Mouse (Mus musculus) hindbrain, embryonic 15.5 days (tissue): ENCODE results near the gene Snx13. TPM values are rescaled to one million over a fixed set of nuclear protein-coding genes. Genes with fewer than 3 reads are reported as not detected.

Source experiments
- ATAC-seq: fragments of 200-750 bp; cut with Nextera tagmentation; 2 replicates; pipeline ENCODE4 v1.8.0; 2017; ENCODE audit warnings: low read depth, moderate number of reproducible peaks, moderate TSS enrichment; ENCODE audit not compliant: low FRiP score
- H3K27ac ChIP-seq: fragments of 300-500 bp; sonication (generic); replicated peaks from 2 replicates; pipeline ENCODE4 v1.5.1; 2015; ENCODE audit warnings: mild to moderate bottlenecking, inconsistent platforms
- H3K27me3 ChIP-seq: fragments of 300-500 bp; sonication (generic); 2 replicates; pipeline ENCODE4 v1.6.1; 2015; ENCODE audit warnings: control low read depth, inconsistent platforms
- H3K36me3 ChIP-seq: fragments of 300-500 bp; sonication (generic); 2 replicates; pipeline ENCODE4 v1.6.1; 2015; ENCODE audit warnings: control low read depth, inconsistent platforms
- H3K4me1 ChIP-seq: fragments of 300-500 bp; sonication (generic); replicated peaks from 2 replicates; pipeline ENCODE4 v1.6.1; 2015; ENCODE audit warnings: control low read depth, inconsistent platforms
- H3K4me2 ChIP-seq: fragments of 300-500 bp; sonication (generic); 2 replicates; pipeline ENCODE4 v1.6.1; 2015; ENCODE audit warnings: moderate library complexity, mild to moderate bottlenecking, inconsistent platforms
- H3K4me3 ChIP-seq: fragments of 300-500 bp; sonication (generic); 2 replicates; pipeline ENCODE4 v1.5.1; 2015; ENCODE audit warnings: mild to moderate bottlenecking, inconsistent platforms
- H3K9ac ChIP-seq: fragments of 300-500 bp; sonication (generic); 2 replicates; pipeline ENCODE4 v1.6.1; 2015; ENCODE audit warnings: inconsistent platforms
- H3K9me3 ChIP-seq: fragments of 300-500 bp; sonication (generic); 2 replicates; pipeline ENCODE4 v1.6.1; 2016; ENCODE audit warnings: control low read depth, inconsistent platforms
- WGBS: fragments of 180-500 bp; shearing (Covaris S2); methylation state at CpG from one replicate; pipeline ENCODE4 v1.1.7; 2015; 5-methylcytosine and 5-hydroxymethylcytosine counted together
- polyA plus RNA-seq: library from polyadenylated mRNA; unstranded; fragments of >200 nt; fragmentation: Nextera tagmentation; extraction: Ambion mirVana; gene quantifications from 2 replicates; pipeline ENCODE4 v1.2.1, GENCODE M21; 2015

Gene Snx13
- polyA plus RNA-seq, 1 experiment from 2014 or later: 28.6 TPM

DNA sequence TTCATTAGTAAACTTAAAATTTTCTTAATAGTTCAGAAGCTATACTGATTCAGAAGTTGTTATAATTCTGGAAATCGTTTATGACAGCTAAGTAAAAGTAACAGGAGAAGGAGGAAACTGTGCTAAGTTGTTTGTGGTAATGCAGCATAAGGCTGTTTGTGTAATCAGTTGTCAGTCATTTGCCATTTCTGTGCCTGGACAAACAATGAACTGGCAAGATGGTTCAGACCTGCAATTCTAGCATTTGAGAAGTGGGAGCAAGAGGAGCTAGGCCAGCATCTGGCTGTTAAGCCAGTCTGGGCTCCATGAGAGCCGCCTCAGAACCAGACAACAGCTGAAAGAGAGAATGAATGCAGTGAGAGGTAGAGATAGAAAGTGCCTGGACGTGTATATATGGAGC, 3.5 kb downstream of the Snx13 start:
- H3K4me2 ChIP-seq: no peak overlapping the region
- H3K36me3 ChIP-seq: no peaks in the 10 kb centered on the region
- no peaks in the 10 kb centered on the region for H3K9me3 ChIP-seq
- H3K9ac ChIP-seq: no peak overlapping the region
- ATAC-seq: no peak
- no peaks in the 10 kb centered on the region for H3K27me3 ChIP-seq
- H3K4me3 ChIP-seq: no peak overlapping the region
- H3K27ac ChIP-seq: no peak overlapping the region
- 79% methylated on average over 3 of the region's 3 CpGs for WGBS
- H3K4me1 ChIP-seq: peaks cover 26% of the 10 kb centered on the region

DNA sequence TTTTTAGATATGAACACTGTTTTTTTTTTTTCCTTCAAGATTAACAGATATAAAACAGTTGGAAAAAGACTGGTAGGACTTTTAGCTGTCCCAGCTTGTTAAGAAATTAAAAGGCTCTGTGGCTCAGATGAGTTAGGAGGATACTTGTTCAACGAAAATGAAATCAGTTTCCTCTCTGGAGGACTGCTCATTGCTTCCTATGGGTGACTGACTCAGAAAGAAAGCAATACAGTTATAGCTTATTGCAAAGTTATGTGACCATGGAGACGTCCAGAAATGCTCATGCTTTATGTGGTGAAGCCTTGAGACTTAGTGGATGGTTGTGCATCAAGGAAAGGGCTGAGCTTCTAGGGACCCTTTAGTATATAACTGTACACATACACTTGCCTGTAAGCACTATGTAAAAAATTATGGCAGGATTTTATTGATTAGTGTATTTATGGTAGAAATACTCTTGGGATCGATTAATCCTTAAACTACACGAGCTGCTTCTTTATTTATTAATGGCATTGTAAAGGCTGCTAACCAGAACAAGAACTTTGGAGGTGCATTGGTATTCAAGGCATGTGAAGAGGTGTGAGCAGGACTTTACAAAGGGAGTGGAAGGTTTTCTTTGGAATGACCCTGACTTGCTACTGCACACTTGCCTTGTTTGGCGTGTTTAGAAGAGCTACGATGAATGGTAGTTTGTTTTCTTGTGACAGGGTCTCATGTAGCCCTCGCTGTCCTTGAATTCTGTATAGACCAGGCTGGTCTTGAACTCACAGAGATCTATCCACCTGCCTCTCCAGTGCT, 4.2 kb downstream of the Snx13 start:
- Histone ChIP-seq H3K9me3 (no peaks in the 10 kb centered on the region), H3K27ac (no peak overlapping the region), H3K9ac (no peak overlapping the region), H3K36me3 (no peaks in the 10 kb centered on the region), H3K4me3 (no peak overlapping the region), H3K4me2 (no peak overlapping the region), H3K4me1 (peaks cover 23% of the 10 kb centered on the region), H3K27me3 (no peaks in the 10 kb centered on the region)
- ATAC-seq: no peak
- 64% methylated on average over 7 of the region's 7 CpGs for WGBS

DNA sequence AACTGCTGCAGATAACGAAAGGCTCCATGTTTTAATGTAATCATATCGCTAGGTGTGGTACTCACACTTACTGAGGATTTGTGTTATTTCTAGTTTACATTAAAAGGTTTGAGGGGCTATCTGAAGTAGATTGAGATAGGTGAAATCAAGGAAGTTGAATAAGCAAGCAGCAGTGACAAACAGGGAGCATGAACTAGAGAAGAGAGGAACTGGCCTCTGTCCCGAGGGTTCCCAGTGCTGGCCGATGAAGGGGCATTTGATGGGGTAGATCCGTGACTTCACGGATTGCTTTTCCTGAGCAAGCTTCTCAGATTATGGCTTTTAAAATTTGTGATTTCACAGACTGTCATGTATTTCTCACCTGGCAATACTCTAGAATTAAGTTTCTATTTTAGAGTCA, 7.4 kb downstream of the Snx13 start:
- no peaks in the 10 kb centered on the region for H3K27me3 ChIP-seq
- peaks cover 6% of the 10 kb centered on the region for H3K4me1 ChIP-seq
- WGBS: 91% methylated on average over 6 of the region's 6 CpGs
- no peak overlapping the region for H3K27ac ChIP-seq
- no peak overlapping the region for H3K4me2 ChIP-seq
- no peak overlapping the region for H3K4me3 ChIP-seq
- ATAC-seq: no peak
- no peaks in the 10 kb centered on the region for H3K36me3 ChIP-seq
- H3K9me3 ChIP-seq: no peaks in the 10 kb centered on the region; the same call in 1 of the 2 replicates
- no peak overlapping the region for H3K9ac ChIP-seq

DNA sequence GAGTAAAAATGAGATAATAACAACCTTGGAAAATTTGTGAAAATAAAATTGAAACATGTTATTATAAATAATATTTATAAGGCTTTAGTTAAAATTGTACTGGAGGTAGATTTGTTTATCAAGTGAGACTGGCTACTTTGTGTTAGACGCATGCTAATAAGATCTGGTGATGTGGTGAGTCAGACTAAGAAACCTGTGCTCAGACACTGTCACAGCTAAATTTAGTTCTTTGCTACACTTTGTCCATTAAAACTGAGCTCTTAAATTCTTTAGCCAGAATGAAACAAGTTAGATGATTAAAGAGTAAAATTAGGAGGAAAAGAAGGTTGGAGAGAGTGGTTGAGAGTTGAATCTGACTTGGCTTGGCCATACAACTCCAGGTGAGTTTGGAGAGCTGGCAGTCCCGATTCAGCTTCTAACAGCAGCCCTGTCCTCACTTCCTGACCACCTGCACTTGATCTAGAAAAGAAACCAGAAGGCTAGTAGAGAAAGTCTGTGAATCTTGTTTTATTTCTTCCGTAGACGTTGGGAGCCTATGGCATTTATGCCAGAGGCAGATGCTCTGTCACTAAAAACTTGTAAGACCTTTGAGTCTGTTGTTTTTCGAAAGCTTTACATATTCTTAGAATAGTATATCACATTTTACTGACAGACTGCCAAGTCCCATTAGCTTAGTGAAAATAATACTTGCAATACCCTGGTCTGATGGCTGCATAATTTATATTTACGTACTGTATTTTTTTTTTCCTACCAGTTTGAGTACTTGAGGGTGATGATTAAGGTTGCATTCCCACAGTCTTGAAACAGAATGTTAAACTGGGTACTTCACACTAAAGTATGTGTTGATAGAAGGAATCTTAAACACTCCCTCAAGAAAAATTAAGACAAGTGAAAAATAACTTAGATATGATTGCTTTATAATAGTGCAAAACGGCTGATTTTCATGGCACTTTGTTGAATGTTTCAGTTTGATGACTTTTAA, 8.4 kb downstream of the Snx13 start:
- peaks cover 6% of the 10 kb centered on the region for H3K4me1 ChIP-seq
- H3K4me2 ChIP-seq: no peak overlapping the region
- WGBS: 92% methylated on average over 7 of the region's 7 CpGs
- ATAC-seq: no peak
- H3K27me3 ChIP-seq: no peaks in the 10 kb centered on the region
- no peaks in the 10 kb centered on the region; the same call in 1 of the 2 replicates for H3K9me3 ChIP-seq
- H3K36me3 ChIP-seq: no peaks in the 10 kb centered on the region
- H3K4me3 ChIP-seq: no peak overlapping the region
- H3K27ac ChIP-seq: no peak overlapping the region
- H3K9ac ChIP-seq: no peak overlapping the region

DNA sequence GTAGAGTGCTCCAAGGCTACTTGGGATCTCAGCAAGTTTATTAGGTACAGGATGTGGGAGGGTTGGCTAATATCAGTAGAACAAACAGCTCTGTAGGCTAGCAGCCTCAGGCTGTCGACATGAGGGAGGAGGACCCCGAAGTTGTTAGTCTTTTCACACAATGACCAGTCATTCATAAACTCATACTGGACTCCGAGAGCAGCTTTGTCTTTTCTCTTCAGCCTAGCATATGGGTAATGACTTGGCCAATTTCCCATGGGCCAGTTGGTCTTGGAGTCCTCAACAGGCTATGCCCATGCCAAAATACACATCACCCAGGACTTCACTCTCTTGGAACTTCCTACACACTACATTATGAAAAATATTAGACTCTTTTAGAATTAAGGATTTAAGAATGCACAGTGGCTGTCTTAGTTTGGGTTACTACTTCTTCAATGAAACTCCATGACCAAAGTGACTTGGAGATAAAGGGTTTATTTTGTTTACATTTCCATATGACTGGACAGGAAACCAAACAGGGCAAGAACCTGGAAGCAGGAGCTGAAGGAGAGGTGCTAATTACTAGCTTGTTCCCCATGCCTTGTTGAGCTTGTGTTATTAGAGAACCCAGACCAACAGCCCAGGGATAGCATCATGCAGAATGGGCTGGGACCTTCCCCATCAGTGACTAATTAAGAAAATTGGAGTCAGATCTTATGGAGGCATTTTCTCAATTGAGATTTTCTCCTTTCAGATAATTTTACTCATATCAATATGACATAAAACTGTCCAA, 16.9 kb downstream of the Snx13 start:
- Histone ChIP-seq H3K4me2 (no peak overlapping the region), H3K27me3 (no peaks in the 10 kb centered on the region), H3K27ac (no peak overlapping the region), H3K36me3 (no peaks in the 10 kb centered on the region), H3K4me1 (no peaks in the 10 kb centered on the region), H3K9me3 (no peaks in the 10 kb centered on the region), H3K9ac (no peak overlapping the region), H3K4me3 (no peak overlapping the region)
- WGBS: 61% methylated on average over 3 of the region's 3 CpGs
- ATAC-seq: no peak

DNA sequence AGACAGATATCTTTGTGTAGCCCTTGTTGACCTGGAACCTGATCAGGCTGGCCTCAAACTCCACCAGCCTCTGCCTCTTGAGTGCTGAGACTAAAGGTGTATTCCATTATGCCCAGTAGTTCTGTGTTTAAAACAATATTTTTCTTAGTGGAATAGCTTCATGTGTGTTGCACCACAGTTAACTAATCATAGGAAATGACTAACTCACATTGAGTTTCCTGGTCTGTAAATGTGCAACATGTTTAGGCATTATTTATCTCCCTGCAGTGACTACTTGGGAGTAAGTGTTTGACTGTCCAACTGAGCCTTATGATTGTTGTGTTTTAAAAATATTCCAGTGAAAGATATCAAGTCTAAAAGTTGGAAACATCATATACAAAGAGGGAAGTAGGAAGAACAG, 20.6 kb downstream of the Snx13 start:
- Histone ChIP-seq H3K36me3 (no peaks in the 10 kb centered on the region), H3K9ac (no peak overlapping the region), H3K9me3 (no peaks in the 10 kb centered on the region), H3K27me3 (no peaks in the 10 kb centered on the region), H3K27ac (no peak overlapping the region), H3K4me2 (no peak overlapping the region), H3K4me1 (no peaks in the 10 kb centered on the region), H3K4me3 (no peak overlapping the region)
- ATAC-seq: no peak

DNA sequence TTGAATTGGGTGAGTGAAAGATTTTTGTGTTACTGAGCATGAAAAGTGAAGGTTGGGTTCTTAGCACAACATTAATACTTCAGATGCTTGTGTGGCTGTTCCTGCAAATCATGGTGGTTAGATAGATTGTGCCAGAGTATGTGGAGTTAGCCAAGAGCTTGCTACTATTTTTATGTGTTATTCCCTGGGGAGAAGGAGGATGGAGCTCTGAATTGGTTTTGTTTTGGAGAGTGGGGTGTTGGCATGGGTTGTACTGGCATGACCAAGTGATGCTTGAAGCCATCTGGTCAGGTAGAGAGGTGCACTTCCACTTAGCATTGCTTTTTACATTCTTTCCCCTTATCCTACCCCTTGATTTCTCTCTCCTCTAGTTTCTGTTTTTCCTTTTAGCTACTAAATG, 24.4 kb downstream of the Snx13 start:
- ATAC-seq: no peak
- no peaks in the 10 kb centered on the region for H3K9me3 ChIP-seq
- no peaks in the 10 kb centered on the region for H3K4me1 ChIP-seq
- H3K9ac ChIP-seq: no peak overlapping the region
- H3K4me3 ChIP-seq: no peak overlapping the region
- no peaks in the 10 kb centered on the region for H3K36me3 ChIP-seq
- no peak overlapping the region for H3K27ac ChIP-seq
- no peak overlapping the region for H3K4me2 ChIP-seq
- no peaks in the 10 kb centered on the region for H3K27me3 ChIP-seq

DNA sequence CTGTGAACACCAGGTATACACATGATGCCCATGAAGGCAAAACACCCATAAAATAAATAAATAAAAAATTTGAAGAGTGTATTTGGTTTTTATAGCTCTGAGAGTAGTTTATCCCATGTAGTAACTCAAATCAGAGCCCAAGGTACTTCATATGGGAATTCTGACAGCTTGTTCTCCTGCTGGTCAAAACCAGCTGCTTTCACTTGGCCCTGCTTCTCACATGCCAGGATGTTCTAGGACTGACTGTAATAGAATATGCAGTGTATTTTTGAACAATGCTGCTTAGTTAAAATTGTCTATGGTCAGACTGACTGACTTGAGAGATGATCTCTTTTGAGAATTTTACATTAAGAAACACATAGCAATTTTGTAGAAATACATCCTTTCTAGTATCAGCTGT, 25.2 kb downstream of the Snx13 start:
- Histone ChIP-seq H3K4me2 (no peak overlapping the region), H3K27me3 (no peaks in the 10 kb centered on the region), H3K4me1 (no peaks in the 10 kb centered on the region), H3K9ac (no peak overlapping the region), H3K9me3 (no peaks in the 10 kb centered on the region), H3K4me3 (no peak overlapping the region), H3K27ac (no peak overlapping the region), H3K36me3 (no peaks in the 10 kb centered on the region)
- no peak for ATAC-seq

DNA sequence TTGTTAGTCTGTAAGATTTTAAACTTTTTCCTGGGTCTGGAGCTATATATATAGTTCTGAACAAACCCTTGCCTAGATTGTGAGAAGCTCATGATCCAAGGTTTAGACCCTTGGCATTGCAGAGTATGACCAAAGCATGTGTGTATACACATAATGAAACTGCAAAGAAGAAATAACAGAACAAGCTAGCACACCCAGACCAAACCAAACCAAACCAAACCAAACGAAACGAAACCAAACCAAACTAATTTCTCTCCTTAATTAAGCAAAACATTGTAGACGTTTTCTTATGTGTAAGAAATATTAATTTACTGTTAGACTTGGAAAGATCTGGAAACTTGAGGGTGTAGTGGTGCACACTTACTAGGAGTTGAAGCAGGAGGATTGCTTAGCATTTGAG, 29.0 kb downstream of the Snx13 start:
- H3K27ac ChIP-seq: no peak overlapping the region

DNA sequence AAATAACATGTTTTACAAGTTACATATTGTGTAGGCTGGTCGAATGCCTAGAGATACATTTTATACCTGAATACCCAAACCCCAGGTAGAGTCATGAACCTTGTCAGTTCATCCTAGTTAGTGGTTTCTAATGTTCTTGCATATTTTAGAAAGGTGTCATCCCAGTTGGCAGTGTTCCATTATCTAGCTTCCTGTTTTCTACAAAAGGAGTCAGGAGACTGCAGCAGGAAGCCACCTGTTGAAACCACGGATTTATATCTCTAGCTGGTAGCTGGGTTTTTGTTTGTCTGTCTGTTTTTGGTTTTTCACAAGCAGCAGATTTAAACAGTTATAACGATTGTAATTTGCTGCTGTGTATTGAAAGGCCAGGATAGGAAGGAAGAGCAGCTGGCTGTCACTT, 76.6 kb downstream of the Snx13 start:
- 82% methylated on average over 3 of the region's 3 CpGs for WGBS
- H3K9me3 ChIP-seq: no peaks in the 10 kb centered on the region
- no peak overlapping the region for H3K27ac ChIP-seq
- no peak for ATAC-seq
- no peaks in the 10 kb centered on the region for H3K27me3 ChIP-seq
- H3K4me2 ChIP-seq: no peak overlapping the region
- no peak overlapping the region for H3K9ac ChIP-seq
- H3K4me3 ChIP-seq: no peak overlapping the region
- no peaks in the 10 kb centered on the region for H3K4me1 ChIP-seq
- H3K36me3 ChIP-seq: peaks cover 9% of the 10 kb centered on the region

More for the DNA sequence above, 29.0 kb downstream of the Snx13 start:
- no peak for ATAC-seq
- Histone ChIP-seq H3K4me3 (no peak overlapping the region), H3K9me3 (no peaks in the 10 kb centered on the region), H3K4me1 (no peaks in the 10 kb centered on the region), H3K36me3 (no peaks in the 10 kb centered on the region), H3K9ac (no peak overlapping the region), H3K4me2 (no peak overlapping the region), H3K27me3 (no peaks in the 10 kb centered on the region)
- WGBS: 86% methylated on average over 3 of the region's 3 CpGs

DNA sequence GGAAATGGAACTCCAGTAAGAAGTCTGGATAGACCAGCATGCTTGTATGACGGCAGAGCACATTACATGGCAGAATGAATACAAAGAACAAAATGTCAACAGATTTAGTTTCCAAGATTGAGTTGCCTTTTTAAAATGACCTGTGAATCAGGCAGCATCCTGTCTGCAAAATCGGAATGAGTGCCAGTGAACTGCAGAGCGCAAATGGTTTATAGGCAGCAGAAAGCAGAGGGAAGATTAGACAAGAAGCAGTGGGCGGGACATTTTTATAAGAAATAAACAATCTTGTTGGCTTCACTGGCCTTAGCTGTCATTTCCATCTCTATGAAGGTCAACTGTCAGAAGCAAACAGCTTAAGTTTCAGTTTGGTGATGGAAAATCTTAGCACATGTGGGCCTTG, 106.2 kb downstream of the Snx13 start:
- ATAC-seq: no peak
- H3K27ac ChIP-seq: no peak overlapping the region
- H3K36me3 ChIP-seq: no peaks in the 10 kb centered on the region
- no peak overlapping the region for H3K4me3 ChIP-seq
- 88% methylated on average over 4 of the region's 4 CpGs for WGBS
- H3K9ac ChIP-seq: no peak overlapping the region
- H3K4me2 ChIP-seq: no peak overlapping the region
- no peaks in the 10 kb centered on the region for H3K27me3 ChIP-seq
- H3K4me1 ChIP-seq: no peaks in the 10 kb centered on the region
- H3K9me3 ChIP-seq: no peaks in the 10 kb centered on the region

DNA sequence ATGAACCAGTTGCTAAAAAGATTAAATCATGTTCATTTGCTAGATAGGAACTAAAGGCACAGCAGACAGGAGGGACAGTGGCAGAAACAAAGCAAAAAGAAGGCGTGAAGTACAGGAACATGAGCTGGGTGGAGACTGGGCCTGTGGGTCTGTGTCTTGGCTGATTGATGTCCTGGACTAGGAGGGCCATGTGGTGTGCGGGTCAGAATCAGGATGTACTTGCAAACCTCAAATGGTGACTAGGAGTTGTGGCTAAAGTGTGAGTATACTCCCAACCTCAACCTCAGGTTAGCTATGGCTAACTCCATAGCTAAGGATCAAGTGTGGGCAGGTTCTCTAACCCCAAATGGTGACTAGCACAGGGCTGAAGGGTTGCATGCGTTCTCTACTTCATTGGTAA, 107.2 kb downstream of the Snx13 start:
- ATAC-seq: no peak
- WGBS: 88% methylated on average over 3 of the region's 3 CpGs
- Histone ChIP-seq H3K9ac (no peak overlapping the region), H3K27ac (no peak overlapping the region), H3K27me3 (no peaks in the 10 kb centered on the region), H3K4me1 (no peaks in the 10 kb centered on the region), H3K36me3 (no peaks in the 10 kb centered on the region), H3K4me3 (no peak overlapping the region), H3K4me2 (no peak overlapping the region), H3K9me3 (no peaks in the 10 kb centered on the region)
